Mouse (Mus musculus): ENCODE measurements around the gene Sik3.

GRCm38 (mm10) chr9:46259111-46259510 lies 246.5 kb downstream of the Sik3 start:
- TF ChIP-seq CEBPB (IDR thresholded peaks at IDR 0.05; ENCODE audit: insufficient read depth, poor library complexity, severe bottlenecking) (no peak), POLR2A (IDR thresholded peaks at IDR 0.05; ENCODE audit: insufficient read length, low read depth) (no peak), POLR2AphosphoS2 (IDR thresholded peaks at IDR 0.05; ENCODE audit: insufficient read length, low read depth) (no peak)
